Mouse (Mus musculus): Measurements from ENCODE around the gene Psapl1. TPM values are rescaled to one million over a fixed set of nuclear protein-coding genes. Genes with fewer than 3 reads are reported as not detected.

Gene Psapl1
- polyA plus RNA-seq (2012; rRNA removed), result 0.05 TPM in 1 of 2 replicates, not detected in the other

DNA sequence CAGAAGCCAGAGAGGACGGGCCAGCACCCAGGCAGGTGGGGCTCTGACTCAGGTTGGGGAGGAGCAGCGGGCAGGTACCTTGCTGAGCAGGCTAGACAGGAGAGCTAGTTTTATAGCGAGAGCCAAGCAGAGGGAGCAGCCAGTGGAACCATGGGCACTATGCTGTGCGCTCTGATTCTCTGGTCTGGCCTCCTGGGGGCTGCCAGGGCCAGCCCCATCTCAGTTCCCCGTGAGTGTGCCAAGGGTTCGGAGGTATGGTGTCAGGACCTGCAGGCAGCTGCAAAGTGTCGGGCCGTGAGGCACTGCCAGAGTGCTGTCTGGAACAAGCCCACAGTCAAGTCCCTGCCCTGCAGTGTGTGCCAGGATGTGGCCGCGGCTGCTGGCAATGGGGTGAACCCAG lies at the start of gene Psapl1:
Gene Psapl1 (plus strand): TSS at position 106 of the 400 bp plus-strand sequence.

Other genes starting within 250 kb of the Psapl1 start
- gene Sorcs2, start 194.1 kb downstream of the Psapl1 start, polyA plus RNA-seq (2012; rRNA removed), result 13.3 and 19.3 TPM in 2 replicates

Data from central nervous system, embryonic 14 days (tissue).